Mouse (Mus musculus): ENCODE results near the gene Olfr24.

- TF ChIP-seq CTCF (conservative IDR thresholded peaks at IDR 0.05; ENCODE audit: low read length) (no peak), POU5F1 (IDR thresholded peaks at IDR 0.05; ENCODE audit: borderline replicate concordance, low read length) (no peak), NANOG (IDR thresholded peaks at IDR 0.05; ENCODE audit: borderline replicate concordance, low read length) (no peak)
Observed at GRCm38 (mm10) chr9:18755595-18755994, 8.2 kb downstream of the Olfr24 start.

Measured in E14TG2a.4 (cell line).